Mouse (Mus musculus) midbrain, embryonic 11.5 days (tissue): Measurements from ENCODE around the gene Akr1c18. TPM values are rescaled to one million over a fixed set of nuclear protein-coding genes. Genes with fewer than 3 reads are reported as not detected.
"Not testable (repeated sequence)": the region's sequence is repeated elsewhere in the genome, so short reads cannot be mapped to it uniquely, and the experiment has no call there.

ENCODE experiments used
- ATAC-seq: fragments of 200-750 bp; cut with Nextera tagmentation; 2 replicates; pipeline ENCODE4 v1.8.0; 2017; ENCODE audit warnings: moderate TSS enrichment, moderate library complexity; ENCODE audit not compliant: low FRiP score
- DNase-seq: peaks from one replicate; pipeline ENCODE4 v3.0.0; 2015; ENCODE audit warnings: low spot score; ENCODE audit errors: missing footprints
- H3K27ac ChIP-seq: fragments of 300-500 bp; sonication (generic); 2 replicates; pipeline ENCODE4 v1.5.1; 2014; ENCODE audit warnings: low read depth, low read length
- H3K27me3 ChIP-seq: fragments of 300-500 bp; sonication (generic); 2 replicates; pipeline ENCODE4 v1.6.1; 2014; ENCODE audit warnings: mild to moderate bottlenecking, low read length, moderate library complexity, mixed read lengths; ENCODE audit not compliant: control insufficient read depth, insufficient read depth
- H3K36me3 ChIP-seq: fragments of 300-500 bp; sonication (generic); 2 replicates; pipeline ENCODE4 v1.6.1; 2014; ENCODE audit warnings: mild to moderate bottlenecking, low read length, moderate library complexity, mixed read lengths; ENCODE audit not compliant: control insufficient read depth, insufficient read depth
- H3K4me1 ChIP-seq: fragments of 300-500 bp; sonication (generic); 2 replicates; pipeline ENCODE4 v1.6.1; 2014; ENCODE audit warnings: low read length; ENCODE audit not compliant: control insufficient read depth, insufficient read depth
- H3K4me2 ChIP-seq: fragments of 300-500 bp; sonication (generic); 2 replicates; pipeline ENCODE4 v1.6.1; 2014; ENCODE audit warnings: mild to moderate bottlenecking, moderate library complexity
- H3K4me3 ChIP-seq: fragments of 300-500 bp; sonication (generic); 2 replicates; pipeline ENCODE4 v1.5.1; 2014; ENCODE audit warnings: low read depth, low read length
- H3K9ac ChIP-seq: fragments of 300-500 bp; sonication (generic); 2 replicates; pipeline ENCODE4 v1.6.1; 2014; ENCODE audit warnings: low read length
- H3K9me3 ChIP-seq: fragments of 300-500 bp; sonication (generic); 2 replicates; pipeline ENCODE4 v1.6.1; 2016; ENCODE audit warnings: low read length; ENCODE audit not compliant: control insufficient read depth
- WGBS: fragments of 180-500 bp; shearing (Covaris S2); extraction: QIAGEN DNeasy Blood & Tissue Kit; methylation state at CpG from one replicate; pipeline ENCODE4 v1.1.7; 2014; 5-methylcytosine and 5-hydroxymethylcytosine counted together
- polyA plus RNA-seq: library from polyadenylated mRNA; unstranded; fragments of >200 nt; fragmentation: Nextera tagmentation; extraction: Ambion mirVana; gene quantifications from 2 replicates; pipeline ENCODE4 v1.2.1, GENCODE M21; 2014

Akr1c18 gene
- polyA plus RNA-seq, 1 experiment from 2014 or later = not detected

DNA sequence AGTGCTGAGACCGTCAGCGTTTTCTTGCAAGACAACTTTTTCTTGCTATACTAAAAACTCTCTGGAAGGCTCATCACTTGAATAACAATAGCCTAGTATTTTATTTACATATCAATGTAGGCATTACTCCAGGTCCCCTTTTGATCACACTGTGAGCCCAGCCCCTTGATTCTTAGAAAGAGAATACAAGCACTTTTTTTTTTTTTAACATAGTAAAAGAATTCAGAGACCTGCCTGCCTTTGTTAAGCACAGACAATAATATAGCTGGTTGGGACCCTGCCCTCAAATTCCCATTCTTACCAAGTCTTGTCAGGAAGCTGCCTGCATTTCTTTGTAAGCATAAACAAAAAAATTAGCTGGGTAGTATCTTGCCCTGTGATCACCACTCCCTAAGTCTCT, 4.8 kb upstream of the Akr1c18 start:
- no peaks in the 10 kb centered on the region for H3K4me1 ChIP-seq
- DNase-seq (no peak), ATAC-seq (peak; percentile 42; the same call in 1 of the 2 replicates)
- no peaks in the 10 kb centered on the region for H3K27me3 ChIP-seq
- H3K27ac ChIP-seq = no peak overlapping the region
- no peak overlapping the region for H3K9ac ChIP-seq
- no peaks in the 10 kb centered on the region for H3K36me3 ChIP-seq
- whole genome bisulfite sequencing = 30% methylated on average over 2 of the region's 2 CpGs
- no peak overlapping the region for H3K4me3 ChIP-seq
- H3K9me3 ChIP-seq = no peaks in the 10 kb centered on the region
- H3K4me2 ChIP-seq = no peak overlapping the region

GRCm38 (mm10) chr13:4153593-4153992, 3.1 kb upstream of the Akr1c18 start:
- Histone ChIP-seq H3K27ac (no peak overlapping the region), H3K4me2 (no peak overlapping the region), H3K36me3 (no peaks in the 10 kb centered on the region), H3K9me3 (no peaks in the 10 kb centered on the region), H3K4me3 (no peak overlapping the region), H3K27me3 (no peaks in the 10 kb centered on the region), H3K4me1 (no peaks in the 10 kb centered on the region), H3K9ac (no peak overlapping the region)
- no peak for ATAC-seq
- WGBS = 84% methylated on average over 3 of the region's 3 CpGs
- no peak for DNase-seq

- Histone ChIP-seq H3K9me3 (no peaks in the 10 kb centered on the region), H3K9ac (no peak overlapping the region), H3K4me2 (no peak overlapping the region), H3K4me3 (no peak overlapping the region), H3K36me3 (no peaks in the 10 kb centered on the region), H3K27ac (no peak overlapping the region), H3K4me1 (no peaks in the 10 kb centered on the region), H3K27me3 (no peaks in the 10 kb centered on the region)
- no peak for DNase-seq
- WGBS = 76% methylated on average over 2 of the region's 2 CpGs
- ATAC-seq = no peak
These were observed 2.5 kb upstream of the Akr1c18 start for GRCm38 (mm10) chr13:4152908-4153307.

- Histone ChIP-seq H3K9ac (no peak overlapping the region), H3K4me3 (no peak overlapping the region), H3K27ac (no peak overlapping the region), H3K27me3 (no peaks in the 10 kb centered on the region), H3K36me3 (no peaks in the 10 kb centered on the region), H3K4me2 (no peak overlapping the region), H3K4me1 (no peaks in the 10 kb centered on the region), H3K9me3 (no peaks in the 10 kb centered on the region)
- ATAC-seq = no peak
- no peak for DNase-seq
- 81% methylated on average over 1 of the region's 1 CpGs for WGBS
These were observed 6.2 kb downstream of the Akr1c18 start for GRCm38 (mm10) chr13:4144261-4144660.

GRCm38 (mm10) chr13:4133070-4133469, 17.4 kb downstream of the Akr1c18 start:
- ATAC-seq = no peak
- Histone ChIP-seq H3K9ac (no peak overlapping the region), H3K9me3 (no peaks in the 10 kb centered on the region), H3K27me3 (no peaks in the 10 kb centered on the region), H3K4me3 (no peak overlapping the region), H3K4me1 (no peaks in the 10 kb centered on the region), H3K27ac (no peak overlapping the region), H3K4me2 (no peak overlapping the region), H3K36me3 (no peaks in the 10 kb centered on the region)
- WGBS = 38% methylated on average over 2 of the region's 2 CpGs
- no peak for DNase-seq

DNA sequence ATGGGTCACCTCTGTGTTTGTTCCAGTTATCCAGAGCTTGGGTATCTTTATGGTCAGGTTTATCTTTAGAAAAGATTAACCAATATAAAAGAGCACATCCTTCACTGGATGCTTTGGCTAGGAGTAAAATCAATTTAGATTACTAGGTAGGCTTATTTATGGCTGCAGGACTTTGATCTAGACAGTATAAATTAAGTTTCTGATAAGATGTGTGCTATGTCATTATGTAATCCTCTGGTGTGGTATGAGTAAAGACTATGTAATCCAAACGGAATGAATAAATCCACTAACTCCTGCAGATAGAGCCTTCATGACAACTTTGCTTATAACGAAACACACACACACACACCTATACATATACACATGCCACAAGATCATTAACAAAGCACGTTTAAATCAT, 18.7 kb downstream of the Akr1c18 start:
- ATAC-seq (no peak), DNase-seq (no peak)
- Histone ChIP-seq H3K4me3 (no peak overlapping the region), H3K9me3 (no peaks in the 10 kb centered on the region), H3K4me1 (no peaks in the 10 kb centered on the region), H3K27ac (no peak overlapping the region), H3K4me2 (no peak overlapping the region), H3K27me3 (no peaks in the 10 kb centered on the region), H3K9ac (no peak overlapping the region), H3K36me3 (no peaks in the 10 kb centered on the region)
- WGBS = 76% methylated on average over 3 of the region's 3 CpGs

GRCm38 (mm10) chr13:4131317-4131716, 19.1 kb downstream of the Akr1c18 start:
- DNase-seq = no peak
- Histone ChIP-seq H3K36me3 (no peaks in the 10 kb centered on the region), H3K4me3 (no peak overlapping the region), H3K4me1 (no peaks in the 10 kb centered on the region), H3K27me3 (no peaks in the 10 kb centered on the region), H3K27ac (no peak overlapping the region), H3K4me2 (no peak overlapping the region), H3K9ac (no peak overlapping the region), H3K9me3 (no peaks in the 10 kb centered on the region)
- 79% methylated on average over 1 of the region's 1 CpGs for WGBS
- no peak for ATAC-seq

DNA sequence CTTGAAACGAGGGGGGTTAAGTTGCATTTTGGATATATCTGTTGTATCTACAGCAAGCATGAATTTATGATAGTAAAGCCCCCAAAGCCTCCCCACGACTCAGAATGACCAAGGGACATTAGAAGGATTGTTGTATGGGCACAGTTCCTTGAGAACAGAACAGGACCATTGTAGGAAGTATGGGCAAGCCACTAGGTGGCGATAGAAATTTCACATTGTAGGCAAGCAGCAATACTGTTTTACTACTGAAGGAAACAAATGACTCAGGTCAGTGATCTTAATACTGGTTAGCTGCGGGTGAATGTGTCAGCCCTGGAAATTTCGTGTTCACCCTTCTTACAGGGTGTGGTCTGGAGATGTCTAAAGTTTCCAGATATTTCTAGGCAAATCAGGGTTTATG, 21.4 kb downstream of the Akr1c18 start:
- Histone ChIP-seq H3K36me3 (no peaks in the 10 kb centered on the region), H3K4me1 (no peaks in the 10 kb centered on the region), H3K4me2 (no peak overlapping the region), H3K27me3 (no peaks in the 10 kb centered on the region), H3K27ac (no peak overlapping the region), H3K9me3 (no peaks in the 10 kb centered on the region), H3K4me3 (no peak overlapping the region), H3K9ac (no peak overlapping the region)
- WGBS = 48% methylated on average over 5 of the region's 5 CpGs
- peak; percentile 68; the same call in 1 of the 2 replicates for ATAC-seq
- DNase-seq = no peak

DNA sequence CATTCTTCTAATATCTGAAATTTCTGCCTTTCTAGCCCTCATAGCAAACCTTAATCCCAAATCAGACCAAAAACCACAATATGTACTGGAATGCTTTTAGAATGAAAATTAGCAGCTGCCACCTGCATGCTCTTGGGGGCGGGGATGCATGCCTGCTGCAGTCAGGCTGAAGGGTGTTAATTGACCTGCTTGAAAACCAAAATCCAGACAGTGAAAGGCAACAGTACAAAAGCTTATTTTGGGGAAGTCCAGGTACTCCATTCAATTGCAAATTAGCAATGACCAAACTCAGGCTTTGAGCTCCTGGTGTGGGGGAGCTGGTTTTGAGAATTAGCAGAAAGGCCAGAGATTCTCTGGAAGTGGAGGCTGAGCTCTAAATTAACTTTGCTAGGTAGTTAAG, 24.6 kb downstream of the Akr1c18 start:
- ATAC-seq, H3K27ac ChIP-seq, H3K9me3 ChIP-seq, DNase-seq, H3K4me2 ChIP-seq, H3K27me3 ChIP-seq, H3K36me3 ChIP-seq, H3K4me3 ChIP-seq, H3K9ac ChIP-seq, H3K4me1 ChIP-seq: not testable (repeated sequence)
- WGBS = 82% methylated on average over 1 of the region's 1 CpGs

GRCm38 (mm10) chr13:4124471-4124870, 26.0 kb downstream of the Akr1c18 start:
- H3K27me3 ChIP-seq, H3K4me3 ChIP-seq, H3K4me2 ChIP-seq, H3K36me3 ChIP-seq, ATAC-seq, H3K4me1 ChIP-seq, H3K9ac ChIP-seq, DNase-seq, H3K27ac ChIP-seq, H3K9me3 ChIP-seq: not testable (repeated sequence)
- 89% methylated on average over 6 of the region's 6 CpGs for WGBS
